Mouse (Mus musculus) T-helper 17 cell (primary cell): Measurements from ENCODE around the gene Gm3488.
"Not testable (repeated sequence)": the region's sequence is repeated elsewhere in the genome, so short reads cannot be mapped to it uniquely, and the experiment has no call there.

Source experiments
- in situ Hi-C, 2 experiments: fragments of 300-600 bp; cut with MboI, MseI; formaldehyde crosslinking; loops; 1 replicate in 1 of 2; 2 replicates in 1 of 2; pipeline ENCODE4 v1.15.1; 2025; ENCODE audit warnings: high pct_unique_total_duplicates in 2 of 2

Gm3488 gene

GRCm38 (mm10) chr14:5501374-5501773, at the start of gene Gm3488:
Gene Gm3488, plus strand, starts transcription at chr14:5501674.
- in situ Hi-C loops, result not testable (repeated sequence)

GRCm38 (mm10) chr14:5455367-5455766, 46.1 kb upstream of the Gm3488 start, which contains the start of gene Gm3194:
Gene Gm3194, minus strand, starts transcription at chr14:5455467.
- in situ Hi-C loops, result not testable (repeated sequence)

- in situ Hi-C loops, result not testable (repeated sequence)
These were observed 41.0 kb upstream of the Gm3488 start for GRCm38 (mm10) chr14:5460469-5460868.

DNA sequence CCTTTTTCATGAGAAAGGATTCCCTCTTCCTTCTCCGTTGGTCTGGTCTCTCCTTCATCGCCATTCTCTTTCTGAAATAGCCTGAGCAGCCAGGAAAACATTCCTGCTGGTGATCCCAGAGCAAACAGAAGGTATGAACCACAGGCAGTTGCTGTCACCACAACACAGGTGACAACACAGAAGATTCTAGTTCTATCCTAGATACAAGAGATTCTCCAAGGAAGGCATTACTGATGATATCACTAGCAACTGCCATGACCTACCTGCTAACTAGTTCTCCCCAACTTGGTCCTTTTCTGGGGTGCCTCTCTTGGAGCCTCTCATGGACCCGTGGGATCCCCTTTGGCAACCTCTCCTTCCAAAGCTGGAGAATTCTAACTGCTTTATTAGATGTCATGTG, 23.7 kb upstream of the Gm3488 start, which contains the start of gene Gm8246:
Gene Gm8246, minus strand, starts transcription at position 101 of the 400 bp plus-strand sequence.
- in situ Hi-C loops, result loop anchor here in 1 of 2 experiments (25.0 kb wide), 2 partner anchors 340 to 385 kb away; partner anchors contain the start of gene Gm8279

DNA sequence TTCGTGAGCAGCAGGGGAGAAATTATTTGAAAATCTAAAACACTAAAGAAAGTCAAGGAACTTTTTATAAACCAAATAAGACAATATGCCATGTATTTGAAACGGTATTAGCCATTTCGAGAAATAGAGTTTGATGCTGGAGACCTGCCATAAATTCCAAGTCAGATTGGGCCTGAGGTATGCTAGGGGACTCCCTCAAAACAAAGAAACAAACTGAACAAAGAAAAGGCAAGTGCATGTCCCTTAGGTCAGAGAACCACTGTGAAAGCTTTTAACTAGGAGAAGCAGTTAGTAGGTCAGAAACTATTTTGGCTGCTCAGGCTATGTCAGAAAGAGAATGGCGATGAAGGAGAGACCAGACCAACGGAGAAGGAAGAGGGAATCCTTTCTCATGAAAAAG, 17.6 kb upstream of the Gm3488 start, which contains the start of gene Gm3187:
Gene Gm3187, plus strand, starts transcription at position 301 of the 400 bp plus-strand sequence.
- in situ Hi-C loops, result loop anchor here in 1 of 2 experiments (25.0 kb wide), 2 partner anchors 347 to 378 kb away; partner anchors contain the start of gene Gm8279

DNA sequence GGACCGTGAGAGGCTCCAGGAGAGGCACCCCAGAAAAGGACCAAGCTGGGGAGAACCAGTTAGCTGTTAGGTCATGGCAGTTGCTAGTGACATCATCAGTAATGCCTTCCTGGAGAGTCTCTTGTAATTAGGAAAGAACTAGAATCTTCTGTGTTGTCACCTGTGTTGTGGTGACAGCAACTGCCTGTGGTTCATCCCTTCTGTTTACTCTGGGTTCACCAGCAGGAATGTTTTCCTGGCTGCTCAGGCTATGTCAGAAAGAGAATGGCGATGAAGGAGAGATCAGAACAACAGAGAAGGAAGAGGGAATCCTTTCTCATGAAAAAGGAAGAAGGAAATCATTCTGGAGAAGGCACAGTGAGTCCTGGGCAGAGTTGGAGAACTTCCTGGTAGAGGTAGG, 36.7 kb downstream of the Gm3488 start, which contains the start of gene Gm3532:
Gene Gm3532, plus strand, starts transcription at position 301 of the 400 bp plus-strand sequence.
- in situ Hi-C loops, result loop anchor here in 1 of 2 experiments (25.0 kb wide), 1 partner anchor 351 kb away; the partner anchor contains the start of gene Gm8271
